Mouse (Mus musculus) liver, postnatal 0 days (tissue): Measurements from ENCODE around the gene Kng1. TPM values are rescaled to one million over a fixed set of nuclear protein-coding genes. Genes with fewer than 3 reads are reported as not detected.
A peak's percentile ranks its signal among the peaks of the same experiment; 100 is the strongest.

Source experiments
- ATAC-seq: fragments of 200-750 bp; cut with Nextera tagmentation; 2 replicates; pipeline ENCODE4 v1.8.0; 2017; ENCODE audit warnings: mild to moderate bottlenecking, moderate library complexity
- DNase-seq: peaks from one replicate; pipeline ENCODE4 v3.0.0-alpha.2; 2016
- H3K27ac ChIP-seq: fragments of 300-500 bp; sonication (generic); 2 replicates; pipeline ENCODE4 v1.5.1; 2014; ENCODE audit warnings: antibody characterized with exemption, moderate library complexity, mild to moderate bottlenecking, low read depth
- H3K27me3 ChIP-seq: fragments of 300-500 bp; sonication (generic); 2 replicates; pipeline ENCODE4 v1.6.1; 2014; ENCODE audit warnings: low read length, control low read depth, mixed read lengths; ENCODE audit not compliant: insufficient read depth
- H3K36me3 ChIP-seq: fragments of 300-500 bp; sonication (generic); replicated peaks from 2 replicates; pipeline ENCODE4 v1.6.1; 2014; ENCODE audit warnings: mild to moderate bottlenecking, control low read depth, low read length, moderate library complexity, mixed read lengths; ENCODE audit not compliant: insufficient read depth
- H3K4me1 ChIP-seq: fragments of 300-500 bp; sonication (generic); 2 replicates; pipeline ENCODE4 v1.6.1; 2014; ENCODE audit warnings: antibody characterized with exemption, mild to moderate bottlenecking, control low read depth; ENCODE audit not compliant: insufficient read depth
- H3K4me2 ChIP-seq: fragments of 300-500 bp; sonication (generic); 2 replicates; pipeline ENCODE4 v1.6.1; 2014; ENCODE audit warnings: low read depth, mild to moderate bottlenecking, low read length, moderate library complexity, mixed read lengths
- H3K4me3 ChIP-seq: fragments of 300-500 bp; sonication (generic); 2 replicates; pipeline ENCODE4 v1.5.1; 2014; ENCODE audit warnings: low read depth, low read length
- H3K9ac ChIP-seq: fragments of 300-500 bp; sonication (generic); replicated peaks from 2 replicates; pipeline ENCODE4 v1.6.1; 2014; ENCODE audit warnings: mild to moderate bottlenecking, moderate library complexity
- H3K9me3 ChIP-seq: fragments of 300-500 bp; sonication (generic); 2 replicates; pipeline ENCODE4 v1.6.1; 2016; ENCODE audit warnings: mild to moderate bottlenecking, control low read depth, low read length, mixed read lengths
- CTCF ChIP-seq: sonication (generic); IDR thresholded peaks from 2 replicates; pipeline ENCODE4 v1.5.1; 2016; ENCODE audit warnings: antibody characterized with exemption, low read depth
- EP300 ChIP-seq: IDR thresholded peaks from 2 replicates; pipeline ENCODE4 v1.6.1; 2016; ENCODE audit warnings: antibody characterized with exemption, low read depth, mild to moderate bottlenecking
- WGBS: fragments of 180-500 bp; shearing (Covaris S2); extraction: QIAGEN DNeasy Blood & Tissue Kit; methylation state at CpG from one replicate; pipeline ENCODE4 v1.1.7; 2014; ENCODE audit not compliant: insufficient replicate concordance; 5-methylcytosine and 5-hydroxymethylcytosine counted together
- microRNA-seq: library from miRNA; unstranded; fragments of <30 nt; microRNA quantifications from one replicate; pipeline ENCODE4, GENCODE M21; 2016
- polyA plus RNA-seq: library from polyadenylated mRNA; unstranded; fragments of >200 nt; fragmentation: Nextera tagmentation; extraction: Ambion mirVana; gene quantifications from 2 replicates; pipeline ENCODE4 v1.2.1, GENCODE M21; 2015

Gene Kng1
- polyA plus RNA-seq, 1 experiment from 2014 or later: 5,182 TPM

- Histone ChIP-seq H3K9ac (no peak overlapping the region), H3K4me3 (no peak overlapping the region), H3K4me2 (no peak overlapping the region), H3K27me3 (no peaks in the 10 kb centered on the region), H3K4me1 (peaks cover 3% of the 10 kb centered on the region; the same call in 1 of the 2 replicates), H3K27ac (no peak overlapping the region), H3K36me3 (peaks cover 33% of the 10 kb centered on the region), H3K9me3 (no peaks in the 10 kb centered on the region)
- WGBS: 85% methylated on average over 3 of the region's 3 CpGs
- no peak for ATAC-seq
- DNase-seq: no peak
- no peak for TF ChIP-seq EP300
- TF ChIP-seq CTCF: no peak
These were observed 64.8 kb downstream of the Kng1 start for GRCm38 (mm10) chr16:23122446-23122845.

DNA sequence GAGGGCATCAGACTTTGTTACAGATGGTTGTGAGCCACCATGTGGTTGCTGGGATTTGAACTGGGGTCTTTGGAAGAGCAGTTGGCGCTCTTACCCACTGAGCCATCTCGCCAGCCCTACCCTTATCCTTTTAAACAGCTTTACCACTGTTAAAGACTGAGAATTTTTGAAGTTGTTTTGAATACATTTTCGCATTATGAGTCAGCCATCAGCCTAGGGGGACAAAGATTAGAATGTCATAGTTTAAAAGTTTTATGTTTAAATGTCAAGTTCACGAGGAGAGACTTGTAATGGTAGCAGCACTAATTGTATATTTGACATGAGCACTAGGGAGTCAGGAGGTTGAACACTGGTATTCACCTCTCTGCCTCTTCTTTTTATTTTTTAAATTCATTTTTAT, 65.4 kb downstream of the Kng1 start:
- H3K4me3 ChIP-seq: no peak overlapping the region
- H3K27ac ChIP-seq: no peak overlapping the region
- H3K27me3 ChIP-seq: no peaks in the 10 kb centered on the region
- H3K4me1 ChIP-seq: peaks cover 3% of the 10 kb centered on the region; the same call in 1 of the 2 replicates
- WGBS: 88% methylated on average over 4 of the region's 4 CpGs
- H3K9ac ChIP-seq: no peak overlapping the region
- DNase-seq: no peak
- no peak overlapping the region for H3K4me2 ChIP-seq
- no peak for ATAC-seq
- peaks cover 31% of the 10 kb centered on the region for H3K36me3 ChIP-seq
- H3K9me3 ChIP-seq: no peaks in the 10 kb centered on the region
- no peak for TF ChIP-seq EP300
- TF ChIP-seq CTCF: no peak

- TF ChIP-seq CTCF: no peak
- no peak for TF ChIP-seq EP300
- no peak for DNase-seq
- peaks cover 31% of the 10 kb centered on the region for H3K36me3 ChIP-seq
These were observed 66.7 kb downstream of the Kng1 start for GRCm38 (mm10) chr16:23124398-23124797.

GRCm38 (mm10) chr16:23127311-23127672, 69.6 kb downstream of the Kng1 start:
- H3K36me3 ChIP-seq: peaks cover 18% of the 10 kb centered on the region
- peaks cover 8% of the 10 kb centered on the region for H3K4me1 ChIP-seq
- H3K4me3 ChIP-seq: peak overlapping the region; percentile 81
- ATAC-seq: peak; percentile 30
- peak overlapping the region; percentile 87 for H3K4me2 ChIP-seq
- TF ChIP-seq CTCF (no peak), EP300 (no peak)
- H3K27ac ChIP-seq: peak overlapping the region; percentile 99
- WGBS: 2% methylated on average over 4 of the region's 4 CpGs
- no peak for DNase-seq
- H3K27me3 ChIP-seq: no peaks in the 10 kb centered on the region
- no peaks in the 10 kb centered on the region for H3K9me3 ChIP-seq
- peak overlapping the region; percentile 88 for H3K9ac ChIP-seq

More at GRCm38 (mm10) chr16:23124398-23124797, 66.7 kb downstream of the Kng1 start:
- Histone ChIP-seq H3K9me3 (no peaks in the 10 kb centered on the region), H3K27ac (no peak overlapping the region), H3K9ac (no peak overlapping the region), H3K4me2 (no peak overlapping the region), H3K4me1 (peaks cover 8% of the 10 kb centered on the region), H3K4me3 (no peak overlapping the region), H3K27me3 (no peaks in the 10 kb centered on the region)
- 84% methylated on average over 4 of the region's 4 CpGs for WGBS
- ATAC-seq: no peak

GRCm38 (mm10) chr16:23127673-23128375, 70.2 kb downstream of the Kng1 start, which contains the start of gene Rfc4:
Gene Rfc4, minus strand, starts transcription at chr16:23127737.
- Histone ChIP-seq H3K4me2 (peak within 1 kb of the TSS; percentile 87), H3K4me1 (peaks cover 8% of the 10 kb centered on the region), H3K27me3 (no peaks in the 10 kb centered on the region), H3K27ac (peak within 1 kb of the TSS; percentile 99), H3K9me3 (no peaks in the 10 kb centered on the region), H3K4me3 (peak within 1 kb of the TSS; percentile 81), H3K9ac (peak within 1 kb of the TSS; percentile 88), H3K36me3 (peaks cover 14% of the 10 kb centered on the region)
- under 1% methylated on average over 51 of the region's 51 CpGs for WGBS
- TF ChIP-seq EP300: peak; percentile 63
- TF ChIP-seq CTCF: peak; percentile 56
- DNase-seq (peak; percentile 94), ATAC-seq (peak; percentile 97)

GRCm38 (mm10) chr16:23130303-23130702, 72.6 kb downstream of the Kng1 start:
- H3K9ac ChIP-seq: no peak overlapping the region
- WGBS: 90% methylated on average over 3 of the region's 3 CpGs
- H3K9me3 ChIP-seq: no peaks in the 10 kb centered on the region
- H3K4me3 ChIP-seq: no peak overlapping the region
- no peak overlapping the region for H3K4me2 ChIP-seq
- H3K36me3 ChIP-seq: no peaks in the 10 kb centered on the region
- DNase-seq (no peak), ATAC-seq (no peak)
- TF ChIP-seq CTCF (no peak), EP300 (no peak)
- no peak overlapping the region for H3K27ac ChIP-seq
- peaks cover 8% of the 10 kb centered on the region for H3K4me1 ChIP-seq
- no peaks in the 10 kb centered on the region for H3K27me3 ChIP-seq

Small RNAs within 50 kb of the gene (microRNA-seq; reads per million reads assigned to microRNA genes)
- not detected for gene Gm49346

Other genes with a start within 250 kb of the Kng1 start
- not detected in 2 replicates for gene Crygs, start 246.3 kb upstream of the Kng1 start, polyA plus RNA-seq
- 13.7 and 14.6 TPM in 2 replicates for gene Tbccd1, start 200.2 kb upstream of the Kng1 start, polyA plus RNA-seq
- 48.9 and 50.3 TPM in 2 replicates for gene Dnajb11, start 200.0 kb upstream of the Kng1 start, polyA plus RNA-seq
- gene Ahsg, start 166.6 kb upstream of the Kng1 start, polyA plus RNA-seq: 25,564 and 27,060 TPM in 2 replicates
- 578 and 644 TPM in 2 replicates for gene Fetub, start 139.5 kb upstream of the Kng1 start, polyA plus RNA-seq
- 443 and 542 TPM in 2 replicates for gene Hrg, start 106.8 kb upstream of the Kng1 start, polyA plus RNA-seq
- gene Kng2, start 28.4 kb upstream of the Kng1 start, polyA plus RNA-seq: 348 and 384 TPM in 2 replicates
- gene Eif4a2, start 49.6 kb downstream of the Kng1 start, polyA plus RNA-seq: 49.1 and 52.5 TPM in 2 replicates
- 54.3 and 59.4 TPM in 2 replicates for gene Rfc4, start 69.9 kb downstream of the Kng1 start, polyA plus RNA-seq
- gene Adipoq, start 88.7 kb downstream of the Kng1 start, polyA plus RNA-seq: not detected in 2 replicates
- 17.1 and 17.3 TPM in 2 replicates for gene St6gal1, start 166.9 kb downstream of the Kng1 start, polyA plus RNA-seq